Mouse (Mus musculus) heart, embryonic 13.5 days (tissue): Measurements from ENCODE around the gene Olfr844. TPM values are rescaled to one million over a fixed set of nuclear protein-coding genes. Genes with fewer than 3 reads are reported as not detected.

ENCODE experiments used
- ATAC-seq: fragments of 200-750 bp; cut with Nextera tagmentation; 2 replicates; pipeline ENCODE4 v1.8.0; 2017; ENCODE audit warnings: moderate TSS enrichment; ENCODE audit not compliant: insufficient number of reproducible peaks, low FRiP score, low TSS enrichment; ENCODE audit errors: extremely low read depth
- H3K27ac ChIP-seq: fragments of 300-500 bp; sonication (generic); replicated peaks from 2 replicates; pipeline ENCODE4 v1.5.1; 2015; ENCODE audit warnings: moderate library complexity, mild to moderate bottlenecking, inconsistent platforms
- H3K27me3 ChIP-seq: fragments of 300-500 bp; sonication (generic); replicated peaks from 2 replicates; pipeline ENCODE4 v1.6.1; 2015; ENCODE audit warnings: mild to moderate bottlenecking, inconsistent platforms
- H3K36me3 ChIP-seq: fragments of 300-500 bp; sonication (generic); 2 replicates; pipeline ENCODE4 v1.6.1; 2015; ENCODE audit warnings: mild to moderate bottlenecking, inconsistent platforms
- H3K4me1 ChIP-seq: fragments of 300-500 bp; sonication (generic); 2 replicates; pipeline ENCODE4 v1.6.1; 2015; ENCODE audit warnings: inconsistent platforms
- H3K4me2 ChIP-seq: fragments of 300-500 bp; sonication (generic); 2 replicates; pipeline ENCODE4 v1.6.1; 2015; ENCODE audit warnings: inconsistent platforms, mild to moderate bottlenecking, moderate library complexity
- H3K4me3 ChIP-seq: fragments of 300-500 bp; sonication (generic); 2 replicates; pipeline ENCODE4 v1.5.1; 2015; ENCODE audit warnings: moderate library complexity, mild to moderate bottlenecking, inconsistent platforms
- H3K9ac ChIP-seq: fragments of 300-500 bp; sonication (generic); 2 replicates; pipeline ENCODE4 v1.6.1; 2015; ENCODE audit warnings: inconsistent platforms, mild to moderate bottlenecking, moderate library complexity
- H3K9me3 ChIP-seq: fragments of 300-500 bp; sonication (generic); 2 replicates; pipeline ENCODE4 v1.6.1; 2016; ENCODE audit warnings: inconsistent platforms
- WGBS: fragments of 180-500 bp; shearing (Covaris S2); methylation state at CpG from one replicate; pipeline ENCODE4 v1.1.7; 2015; ENCODE audit warnings: mixed read lengths; 5-methylcytosine and 5-hydroxymethylcytosine counted together
- polyA plus RNA-seq: library from polyadenylated mRNA; unstranded; fragments of >200 nt; fragmentation: Nextera tagmentation; extraction: Ambion mirVana; gene quantifications from 2 replicates; pipeline ENCODE4 v1.2.1, GENCODE M21; 2015

Gene Olfr844
- polyA plus RNA-seq = not detected in 2 replicates

DNA sequence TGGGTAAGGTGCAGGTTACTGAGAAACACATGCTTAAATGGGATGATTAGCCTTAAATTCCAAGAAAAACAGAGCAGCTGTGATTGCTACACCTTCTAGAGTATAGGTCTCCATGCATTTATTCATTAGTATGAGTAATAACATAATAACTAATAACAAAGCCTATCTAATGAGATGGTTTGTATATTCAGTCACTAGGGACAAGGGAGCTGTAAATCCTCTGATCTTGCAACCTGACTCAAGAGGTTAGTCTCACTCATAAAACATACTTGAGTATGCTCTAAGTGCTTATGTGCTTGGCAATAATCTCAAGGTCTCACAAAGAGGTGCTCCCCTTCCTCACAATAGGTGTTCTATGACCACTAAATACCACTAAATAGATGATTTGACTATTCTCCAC lies at the start of gene Olfr844:
Gene Olfr844 (plus strand): TSS at position 301 of the 400 bp plus-strand sequence.
- ATAC-seq = no peak
- H3K9me3 ChIP-seq = peaks cover 24% of the 10 kb centered on the region; the same call in 1 of the 2 replicates
- H3K4me2 ChIP-seq = no peak within 1 kb of the TSS
- no peak within 1 kb of the TSS for H3K9ac ChIP-seq
- no peak within 1 kb of the TSS for H3K4me3 ChIP-seq
- no peak within 1 kb of the TSS for H3K27ac ChIP-seq
- no peaks in the 10 kb centered on the region for H3K27me3 ChIP-seq
- H3K36me3 ChIP-seq = no peaks in the 10 kb centered on the region
- no peaks in the 10 kb centered on the region for H3K4me1 ChIP-seq

DNA sequence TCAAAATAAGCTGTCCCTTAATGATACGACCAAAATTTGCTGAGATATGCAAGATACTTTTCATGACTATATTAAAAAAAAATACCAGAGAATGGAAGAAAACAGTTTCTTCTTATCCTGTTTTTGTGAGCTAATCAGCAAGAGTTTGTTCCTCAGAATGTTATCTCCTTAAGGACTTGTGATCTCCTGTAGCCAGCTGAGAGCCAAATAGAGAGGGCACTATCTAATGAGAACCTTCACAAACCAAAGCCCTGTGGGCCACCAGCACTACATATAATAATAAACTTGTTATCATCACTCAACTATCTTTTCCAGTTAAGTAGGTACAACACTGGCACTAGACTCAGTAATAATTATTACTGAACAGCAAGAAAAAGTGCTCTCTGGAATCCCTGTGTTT lies 20.0 kb downstream of the Olfr844 start, which contains the start of gene Olfr845:
Gene Olfr845 (plus strand): TSS at position 301 of the 400 bp plus-strand sequence.
- Histone ChIP-seq H3K9me3 (peaks cover 5% of the 10 kb centered on the region; the same call in 1 of the 2 replicates), H3K9ac (no peak within 1 kb of the TSS), H3K4me1 (no peaks in the 10 kb centered on the region), H3K36me3 (no peaks in the 10 kb centered on the region), H3K4me3 (no peak within 1 kb of the TSS), H3K27ac (no peak within 1 kb of the TSS), H3K27me3 (no peaks in the 10 kb centered on the region), H3K4me2 (no peak within 1 kb of the TSS)
- no peak for ATAC-seq
- WGBS = 49% methylated on average over 1 of the region's 1 CpGs

DNA sequence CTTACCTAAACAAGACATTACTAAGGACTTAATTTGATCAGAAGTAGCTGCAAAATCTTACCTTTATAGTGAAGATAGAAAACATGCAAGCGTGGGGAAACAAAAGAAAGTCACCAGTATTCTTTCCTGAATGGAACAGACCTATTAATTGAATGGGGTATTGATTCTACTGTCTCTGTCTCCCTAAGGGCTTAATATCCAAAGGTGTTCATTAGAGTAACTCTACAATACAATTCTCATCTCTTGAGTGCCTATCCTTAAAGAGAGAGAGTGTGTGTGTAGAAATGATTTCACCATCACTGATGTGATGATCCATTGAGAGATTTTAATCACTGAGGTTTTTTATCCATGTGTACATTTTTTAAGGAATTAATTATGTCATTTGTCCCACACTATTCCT lies 47.8 kb downstream of the Olfr844 start, which contains the start of gene Olfr846:
Gene Olfr846 (minus strand): TSS at position 101 of the 400 bp plus-strand sequence.
- 45% methylated on average over 1 of the region's 1 CpGs for WGBS
- no peak within 1 kb of the TSS for H3K4me2 ChIP-seq

More for the DNA sequence above, 47.8 kb downstream of the Olfr844 start, which contains the start of gene Olfr846:
- Histone ChIP-seq H3K4me3 (no peak within 1 kb of the TSS), H3K4me1 (no peaks in the 10 kb centered on the region), H3K27ac (no peak within 1 kb of the TSS), H3K9me3 (peaks cover 4% of the 10 kb centered on the region; the same call in 1 of the 2 replicates), H3K9ac (no peak within 1 kb of the TSS), H3K36me3 (no peaks in the 10 kb centered on the region), H3K27me3 (no peaks in the 10 kb centered on the region)
- no peak for ATAC-seq

Other genes starting within 250 kb of the Olfr844 start
- not detected in 2 replicates for gene Olfr836, start 196.0 kb upstream of the Olfr844 start, polyA plus RNA-seq
- gene Olfr837, start 180.0 kb upstream of the Olfr844 start, polyA plus RNA-seq = not detected in 2 replicates
- not detected in 2 replicates for gene Olfr839-ps1, start 139.0 kb upstream of the Olfr844 start, polyA plus RNA-seq
- gene Olfr843, start 64.4 kb upstream of the Olfr844 start, polyA plus RNA-seq = not detected in 2 replicates
- gene Olfr845, start 20.1 kb downstream of the Olfr844 start, polyA plus RNA-seq = not detected in 2 replicates
- not detected in 2 replicates for gene Olfr846, start 47.7 kb downstream of the Olfr844 start, polyA plus RNA-seq
- gene Olfr847, start 62.3 kb downstream of the Olfr844 start, polyA plus RNA-seq = not detected in 2 replicates
- not detected in 2 replicates for gene Olfr849, start 123.9 kb downstream of the Olfr844 start, polyA plus RNA-seq
- not detected in 2 replicates for gene Olfr850, start 161.9 kb downstream of the Olfr844 start, polyA plus RNA-seq
- gene Olfr851, start 176.9 kb downstream of the Olfr844 start, polyA plus RNA-seq = not detected in 2 replicates
- gene Olfr853, start 224.7 kb downstream of the Olfr844 start, polyA plus RNA-seq = not detected in 2 replicates